26 mouse cellular contexts compared by ENCODE assay signal in the genomic region with DNA sequence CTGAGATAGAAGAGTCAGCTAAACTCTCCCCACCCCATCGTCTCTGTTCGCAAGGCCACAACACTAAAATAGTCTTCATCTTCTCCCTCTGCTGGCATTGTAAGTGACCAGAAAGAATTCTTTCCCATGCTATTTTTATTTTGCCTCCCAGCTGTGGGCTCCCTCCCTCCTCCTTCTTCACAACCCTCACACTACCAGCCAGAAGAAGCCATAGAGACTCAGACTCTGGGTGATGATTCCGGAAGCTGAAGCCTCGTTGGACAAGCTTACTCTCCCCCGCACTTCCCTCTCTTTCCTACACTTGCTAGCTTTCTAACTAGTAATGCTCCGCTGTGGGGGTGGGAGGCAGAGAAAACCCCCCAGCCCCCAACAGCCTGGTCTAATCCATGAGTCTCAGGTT.
DNase-seq lines count a peak whose midpoint lies in the region; ATAC-seq and TF ChIP-seq lines count a peak whose summit lies in the region.
"Had no signal": no experiment of that assay in that cellular context is flagged by ENCODE, and none has a peak within 500 bp of the region (broad histone marks: within the 10 kb centered on the region; RNA-seq: fewer than 3 reads in every experiment).

No protein-coding gene starts in this region.

- intact Hi-C loops in heart, postnatal 10 days (cut with DNase I) = loop anchor here (5.0 kb wide), 1 partner anchor 64 kb away; no protein-coding TSS in a partner anchor
- intact Hi-C loops in left cerebral cortex, postnatal 36 days (cut with DNase I) = loop anchor here (5.0 kb wide), 2 partner anchors 44 to 101 kb away; a partner anchor contains a TSS

- H3K4me3 ChIP-seq in heart, embryonic 10.5 days = no peak overlapping the region
- H3K4me3 ChIP-seq in olfactory bulb, adult 2 months (ENCODE audit: insufficient read depth, low read depth, low read length) = no peak overlapping the region; the same call in 1 of the 2 replicates
- H3K4me3 ChIP-seq: embryonic facial prominence, embryonic 13.5 days; erythroblast, embryonic 14.5 days; forebrain, embryonic 13.5 days; hindbrain, embryonic 10.5 days; kidney, embryonic 15.5 days; liver, embryonic 13.5 days had no signal

- no peak for TF ChIP-seq CTCF in olfactory bulb, adult 2 months (IDR thresholded peaks at IDR 0.05; ENCODE audit: insufficient read depth, low read depth, low read length)

- no peaks in the 10 kb centered on the region for H3K27me3 ChIP-seq in heart, embryonic 10.5 days (ENCODE audit: insufficient read depth, poor library complexity, severe bottlenecking)
- H3K27me3 ChIP-seq: embryonic facial prominence, embryonic 13.5 days; forebrain, embryonic 13.5 days; kidney, embryonic 15.5 days; liver, embryonic 13.5 days had no signal

- WGBS in heart, embryonic 10.5 days = 61% methylated on average over 6 of the region's 6 CpGs
- WGBS in olfactory bulb, adult 2 months = 42% methylated on average over 6 of the region's 6 CpGs

- no peaks in the 10 kb centered on the region for H3K9me3 ChIP-seq in heart, embryonic 10.5 days
- H3K9me3 ChIP-seq: embryonic facial prominence, embryonic 13.5 days; forebrain, embryonic 13.5 days; hindbrain, embryonic 10.5 days; kidney, embryonic 15.5 days; liver, embryonic 13.5 days had no signal

- H3K27ac ChIP-seq in heart, embryonic 10.5 days = 0 out of 2 replicates have a peak overlapping the region, but pooled peaks have one; percentile 3
- H3K27ac ChIP-seq in olfactory bulb, adult 2 months (ENCODE audit: insufficient read depth, low read depth, low read length) = peak overlapping the region; percentile 78
- H3K27ac ChIP-seq: embryonic facial prominence, embryonic 13.5 days; forebrain, embryonic 13.5 days; hindbrain, embryonic 10.5 days; kidney, embryonic 15.5 days; liver, embryonic 13.5 days; stomach, postnatal 0 days had no signal

- no peak for DNase-seq in frontal cortex, postnatal 10 days (ENCODE audit: low spot score in 2 of 2)
- DNase-seq in heart, embryonic 10.5 days (ENCODE audit: low spot score) = no peak
- no peak for DNase-seq in heart, postnatal 10 days
- DNase-seq in left cerebral cortex, adult 18-20 months (ENCODE audit: low spot score in 2 of 2) = peak; percentile 24 to 42
- no peak for DNase-seq in left cerebral cortex, postnatal 36 days (ENCODE audit: low spot score in 2 of 2)
- DNase-seq in cerebellum, postnatal 14 days = no peak
- DNase-seq: adrenal gland, adult 8-10 months; cerebellum, adult 2 months; cerebellum, postnatal 36 days; embryo, embryonic 11 days; gastrocnemius, postnatal 36 days; kidney, postnatal 36 days; liver, embryonic 13.5 days; lung, adult 2 months; lung, postnatal 14 days; thymus, postnatal 14 days had no signal

- no peak for TF ChIP-seq POLR2A in olfactory bulb, adult 2 months (IDR thresholded peaks at IDR 0.05; ENCODE audit: insufficient read depth, low read depth, low read length)

- ATAC-seq in frontal cortex, adult (ENCODE audit: low TSS enrichment) = peak; percentile 78
- ATAC-seq: activated CD4-positive, CD25-positive, alpha-beta regulatory T cell, adult 4 months; forebrain, embryonic 13.5 days; intestine, postnatal 0 days had no signal

- H3K4me1 ChIP-seq in heart, embryonic 10.5 days = peaks cover 11% of the 10 kb centered on the region
- peaks cover 16% of the 10 kb centered on the region for H3K4me1 ChIP-seq in olfactory bulb, adult 2 months (ENCODE audit: control insufficient read depth, insufficient read depth, low read length)
- H3K4me1 ChIP-seq: kidney, embryonic 15.5 days; liver, embryonic 13.5 days had no signal

- H3K36me3 ChIP-seq in heart, embryonic 10.5 days = no peaks in the 10 kb centered on the region
- H3K36me3 ChIP-seq: hindbrain, embryonic 10.5 days; kidney, embryonic 15.5 days; liver, embryonic 13.5 days had no signal

Comparison
In these comparisons a context has a peak if more than half of its experiments do, and no peak if none do; other contexts are left out.
1. DNase-seq: peak in left cerebral cortex, adult 18-20 months (2 of 2); none in frontal cortex, postnatal 10 days (0 of 2), heart, embryonic 10.5 days (single experiment), heart, postnatal 10 days (0 of 2), left cerebral cortex, postnatal 36 days (0 of 2) and cerebellum, postnatal 14 days (0 of 2).